Mouse (Mus musculus) limb, embryonic 14.5 days (tissue): ENCODE results near the gene Pdzd2. TPM values are rescaled to one million over a fixed set of nuclear protein-coding genes. Genes with fewer than 3 reads are reported as not detected.
A peak's percentile ranks its signal among the peaks of the same experiment; 100 is the strongest.

ENCODE experiments used
- ATAC-seq: fragments of 200-750 bp; cut with Nextera tagmentation; 2 replicates; pipeline ENCODE4 v1.8.0; 2017; ENCODE audit warnings: low read depth, moderate number of reproducible peaks, moderate TSS enrichment; ENCODE audit not compliant: low FRiP score
- DNase-seq: peaks from one replicate; pipeline ENCODE4 v3.0.0-alpha.2; 2015; ENCODE audit warnings: low spot score
- H3K27ac ChIP-seq: fragments of 300-500 bp; sonication (generic); replicated peaks from 2 replicates; pipeline ENCODE4 v1.5.1; 2014; ENCODE audit warnings: low read depth, mild to moderate bottlenecking, low read length, moderate library complexity, mixed read lengths
- H3K27me3 ChIP-seq: fragments of 300-500 bp; sonication (generic); 2 replicates; pipeline ENCODE4 v1.6.1; 2014; ENCODE audit warnings: low read length, mixed read lengths; ENCODE audit not compliant: control insufficient read depth, insufficient read depth
- H3K36me3 ChIP-seq: fragments of 300-500 bp; sonication (generic); 2 replicates; pipeline ENCODE4 v1.6.1; 2014; ENCODE audit warnings: mild to moderate bottlenecking, low read length, moderate library complexity, mixed read lengths; ENCODE audit not compliant: control insufficient read depth, insufficient read depth
- H3K4me1 ChIP-seq: fragments of 300-500 bp; sonication (generic); 2 replicates; pipeline ENCODE4 v1.6.1; 2014; ENCODE audit warnings: antibody characterized with exemption, low read length, mixed read lengths; ENCODE audit not compliant: control insufficient read depth, insufficient read depth
- H3K4me2 ChIP-seq: fragments of 300-500 bp; sonication (generic); replicated peaks from 2 replicates; pipeline ENCODE4 v1.6.1; 2014; ENCODE audit warnings: low read depth, mild to moderate bottlenecking, low read length, moderate library complexity; ENCODE audit not compliant: severe bottlenecking
- H3K4me3 ChIP-seq: fragments of 300-500 bp; sonication (generic); replicated peaks from 2 replicates; pipeline ENCODE4 v1.5.1; 2014; ENCODE audit warnings: low read length
- H3K9ac ChIP-seq: fragments of 300-500 bp; sonication (generic); 2 replicates; pipeline ENCODE4 v1.6.1; 2014; ENCODE audit warnings: mild to moderate bottlenecking, low read depth, low read length, moderate library complexity; ENCODE audit not compliant: severe bottlenecking
- H3K9me3 ChIP-seq: fragments of 300-500 bp; sonication (generic); 2 replicates; pipeline ENCODE4 v1.6.1; 2016; ENCODE audit warnings: low read length; ENCODE audit not compliant: control insufficient read depth
- POLR2A ChIP-seq: fragments of 200-500 bp; IDR thresholded peaks from 2 replicates; pipeline ENCODE4 v1.8.0; 2012; ENCODE audit warnings: inconsistent platforms, mild to moderate bottlenecking, moderate library complexity, borderline replicate concordance; ENCODE audit not compliant: insufficient read depth, insufficient read length; ENCODE audit errors: extremely low read depth
- WGBS: fragments of 180-500 bp; shearing (Covaris S2); extraction: QIAGEN DNeasy Blood & Tissue Kit; methylation state at CpG from one replicate; pipeline ENCODE4 v1.1.7; 2014; 5-methylcytosine and 5-hydroxymethylcytosine counted together
- polyA plus RNA-seq, 2 experiments: library from polyadenylated mRNA; depleted of rRNA in 1 of 2; stranded (reverse) in 1 of 2; unstranded in 1 of 2; fragments of >200 nt; fragmentation: Nextera tagmentation in 1 of 2; extraction: Ambion mirVana in 1 of 2; gene quantifications; 2 replicates each; pipeline versions ENCODE4 v1.2.1 to v1.2.3; 2012 to 2014

The Pdzd2 gene
- polyA plus RNA-seq, 2 experiments = 14.6 to 26.4 TPM

DNA sequence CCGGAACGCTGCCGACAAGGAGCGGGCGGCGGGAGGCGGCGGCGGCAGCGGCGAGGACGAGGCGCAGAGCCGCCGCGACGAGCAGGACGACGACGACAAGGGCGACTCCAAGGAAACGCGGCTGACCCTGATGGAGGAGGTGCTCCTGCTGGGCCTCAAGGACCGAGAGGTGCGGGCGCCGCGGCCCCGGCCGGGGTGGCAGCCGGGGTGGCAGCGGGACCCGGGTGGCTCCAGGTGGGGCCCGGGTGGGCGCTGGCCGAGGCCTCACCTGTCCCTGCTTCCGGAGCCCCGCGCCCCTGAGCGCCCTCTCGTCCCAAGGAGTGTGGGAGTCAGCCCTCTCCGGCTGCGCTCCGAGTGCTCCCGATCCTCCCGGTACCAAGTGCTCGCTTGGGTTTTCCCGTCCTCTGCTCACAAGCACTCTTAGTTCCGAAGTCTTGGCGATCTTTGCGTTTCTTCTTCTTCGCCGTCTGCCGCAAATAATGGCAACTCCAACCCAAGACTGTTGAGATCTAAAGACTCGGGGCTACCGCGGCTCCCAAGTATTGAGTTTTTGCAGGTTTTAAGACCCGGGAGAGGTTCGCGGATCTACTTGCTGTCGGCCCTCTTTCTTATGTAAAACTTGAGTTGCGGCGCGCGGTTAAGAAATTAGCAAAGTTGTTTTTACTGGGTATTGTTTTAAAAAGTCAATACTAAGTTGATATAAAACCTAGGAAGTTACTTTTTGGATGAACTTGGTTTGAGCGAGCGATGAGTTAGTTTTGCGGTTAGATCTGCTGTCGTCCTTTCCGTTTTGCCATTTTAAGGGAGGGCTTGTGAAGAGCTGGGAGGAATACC lies 417.7 kb downstream of the Pdzd2 start, which contains the start of gene 1810049J17Rik:
TSS of gene 1810049J17Rik (minus strand) at position 112 of the 834 bp plus-strand sequence.
- Histone ChIP-seq H3K4me3 (peak within 1 kb of the TSS; percentile 98), H3K9me3 (no peaks in the 10 kb centered on the region), H3K4me2 (peak within 1 kb of the TSS; percentile 88), H3K4me1 (peaks cover 14% of the 10 kb centered on the region; the same call in 1 of the 2 replicates), H3K27me3 (no peaks in the 10 kb centered on the region), H3K9ac (peak within 1 kb of the TSS; percentile 98), H3K36me3 (peaks cover 7% of the 10 kb centered on the region), H3K27ac (peak within 1 kb of the TSS; percentile 93)
- WGBS = under 1% methylated on average over 42 of the region's 70 CpGs
- DNase-seq = peak; percentile 9
- no peak for TF ChIP-seq POLR2A
- peak; percentile 23; the same call in 1 of the 2 replicates for ATAC-seq

DNA sequence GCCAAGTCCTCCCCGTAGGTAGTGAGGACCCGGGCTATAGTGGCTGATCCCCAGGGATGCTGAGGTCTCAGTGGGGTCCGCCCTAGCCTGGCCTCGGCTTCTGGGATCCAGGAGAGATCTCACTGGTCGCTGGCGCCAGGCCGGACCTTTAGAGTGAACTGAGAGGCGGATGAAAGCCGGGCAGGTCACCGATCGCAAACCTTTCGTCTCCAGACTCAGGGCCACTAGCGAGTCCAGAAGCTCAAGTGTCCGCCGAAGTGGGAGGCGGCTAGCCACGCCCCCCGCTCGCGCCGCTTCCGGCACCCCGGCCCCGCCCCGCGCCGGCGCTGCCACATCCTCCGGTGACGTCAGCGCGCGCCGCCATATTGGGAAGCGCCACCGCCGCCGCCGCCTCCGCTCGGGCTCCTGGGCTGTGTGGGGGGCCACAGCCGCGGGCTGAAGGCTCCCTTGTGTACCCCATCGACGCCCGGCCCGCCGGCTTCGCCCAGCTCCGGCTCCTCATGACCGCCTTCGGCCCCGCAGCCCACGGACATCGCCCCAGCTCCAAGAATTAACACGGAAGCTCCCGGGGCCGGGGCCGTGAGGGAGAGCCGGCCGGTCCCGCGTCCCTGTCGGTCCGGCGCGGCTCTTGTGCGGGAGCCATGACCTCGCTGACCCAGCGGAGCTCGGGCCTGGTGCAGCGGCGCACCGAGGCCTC lies 418.5 kb downstream of the Pdzd2 start, which contains the start of gene Golph3:
TSS of gene Golph3 (plus strand) at position 360 of the 697 bp plus-strand sequence.
- Histone ChIP-seq H3K27me3 (no peaks in the 10 kb centered on the region), H3K4me2 (peak within 1 kb of the TSS; percentile 88), H3K9me3 (no peaks in the 10 kb centered on the region), H3K4me3 (peak within 1 kb of the TSS; percentile 98), H3K27ac (peak within 1 kb of the TSS; percentile 93), H3K9ac (peak within 1 kb of the TSS; percentile 98), H3K36me3 (peaks cover 7% of the 10 kb centered on the region), H3K4me1 (peaks cover 14% of the 10 kb centered on the region; the same call in 1 of the 2 replicates)
- TF ChIP-seq POLR2A = no peak
- peak; percentile 92 for ATAC-seq
- peak; percentile 95 for DNase-seq
- WGBS = 1% methylated on average over 37 of the region's 74 CpGs

DNA sequence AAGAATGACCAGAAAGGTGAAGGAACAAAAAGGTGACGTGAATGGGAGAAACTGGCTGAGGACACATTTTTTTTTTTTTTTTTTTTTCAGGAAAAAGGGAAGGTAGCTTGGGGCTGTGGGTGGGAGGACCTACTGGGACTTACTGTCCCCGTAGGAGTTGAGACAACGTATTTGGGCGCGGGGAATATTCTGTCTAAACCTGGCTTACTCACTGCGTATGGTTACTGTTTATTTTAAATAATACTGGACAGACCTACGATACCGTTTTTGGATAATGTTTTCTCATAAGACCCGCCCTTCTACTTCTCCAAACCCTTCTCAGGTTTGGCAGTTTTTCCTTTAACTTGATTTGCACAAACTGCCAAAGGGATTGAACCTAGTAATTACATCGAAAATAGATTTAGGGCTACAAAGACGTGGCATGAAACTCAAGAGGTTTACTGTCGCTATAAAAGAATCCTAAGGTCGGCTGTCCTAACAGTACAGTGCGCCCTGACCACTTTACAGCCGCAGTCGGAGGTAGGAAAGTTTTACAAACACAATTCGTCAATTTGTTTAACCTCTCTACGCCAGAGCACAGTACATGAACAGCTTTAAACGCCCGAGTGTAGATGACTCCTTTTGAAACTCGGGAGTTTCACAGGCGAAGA lies 419.2 kb downstream of the Pdzd2 start:
- Histone ChIP-seq H3K27me3 (no peaks in the 10 kb centered on the region), H3K9me3 (no peaks in the 10 kb centered on the region), H3K4me1 (peaks cover 14% of the 10 kb centered on the region; the same call in 1 of the 2 replicates), H3K27ac (peak overlapping the region; percentile 93), H3K4me2 (peak overlapping the region; percentile 88), H3K36me3 (peaks cover 3% of the 10 kb centered on the region), H3K4me3 (peak overlapping the region; percentile 98), H3K9ac (peak overlapping the region; percentile 98)
- DNase-seq (peak; percentile 14), ATAC-seq (no peak; the same call in 1 of the 2 replicates)
- TF ChIP-seq POLR2A = no peak
- WGBS = 3% methylated on average over 22 of the region's 22 CpGs

DNA sequence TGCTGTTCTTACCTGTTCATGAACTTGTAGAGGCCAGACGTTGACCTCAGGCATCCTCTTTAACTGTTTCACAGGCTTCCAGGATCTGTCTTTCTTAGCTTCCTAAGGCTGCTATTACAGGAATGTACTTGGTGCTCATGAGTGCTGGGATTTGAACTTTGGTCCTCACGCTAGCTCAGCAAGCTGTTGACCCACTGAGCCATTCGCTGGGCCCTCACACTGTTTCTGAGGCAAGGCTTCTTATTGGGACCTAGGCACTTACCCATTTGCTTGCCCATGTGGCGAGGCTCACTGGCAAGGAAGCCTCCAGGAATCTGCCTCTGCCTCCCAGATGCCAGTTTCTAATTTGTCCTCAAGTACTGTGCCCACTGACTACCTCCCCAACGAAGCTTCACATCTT lies 419.8 kb downstream of the Pdzd2 start:
- Histone ChIP-seq H3K4me2 (0 out of 2 replicates have a peak overlapping the region, but pooled peaks have one; percentile 88), H3K4me1 (peaks cover 14% of the 10 kb centered on the region; the same call in 1 of the 2 replicates), H3K27ac (no peak overlapping the region), H3K9me3 (no peaks in the 10 kb centered on the region), H3K36me3 (no peaks in the 10 kb centered on the region; the same call in 1 of the 2 replicates), H3K4me3 (peak overlapping the region; percentile 98; the same call in 1 of the 2 replicates), H3K9ac (no peak overlapping the region), H3K27me3 (no peaks in the 10 kb centered on the region)
- WGBS = 45% methylated on average over 5 of the region's 5 CpGs
- ATAC-seq = no peak
- DNase-seq = no peak
- TF ChIP-seq POLR2A = no peak

DNA sequence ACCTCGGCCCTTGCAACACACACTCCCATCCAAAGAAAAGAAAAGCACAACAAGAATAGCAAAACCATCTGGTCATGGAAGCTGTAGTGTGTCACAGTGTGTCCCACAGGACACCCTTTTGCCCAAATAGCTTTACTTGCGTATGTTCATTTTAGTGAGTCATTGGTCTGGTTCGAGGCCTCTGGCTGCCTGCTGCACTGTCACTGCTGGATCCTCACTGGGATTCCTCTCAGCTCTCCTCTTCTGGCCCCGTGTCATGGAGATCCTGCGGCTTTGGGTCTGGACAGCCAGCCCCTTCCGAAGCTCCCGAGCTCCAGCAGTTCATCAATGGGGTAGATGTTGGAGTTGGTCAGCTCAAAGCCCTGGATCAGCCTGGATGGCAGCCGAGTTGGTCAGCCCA lies 421.3 kb downstream of the Pdzd2 start:
- H3K27ac ChIP-seq = no peak overlapping the region
- no peaks in the 10 kb centered on the region for H3K36me3 ChIP-seq
- WGBS = 81% methylated on average over 8 of the region's 8 CpGs
- ATAC-seq (no peak), DNase-seq (no peak)
- no peak overlapping the region for H3K9ac ChIP-seq
- H3K27me3 ChIP-seq = no peaks in the 10 kb centered on the region
- no peaks in the 10 kb centered on the region for H3K9me3 ChIP-seq
- no peak for TF ChIP-seq POLR2A
- no peak overlapping the region for H3K4me3 ChIP-seq
- no peak overlapping the region for H3K4me2 ChIP-seq
- H3K4me1 ChIP-seq = peaks cover 11% of the 10 kb centered on the region; the same call in 1 of the 2 replicates
